Mouse (Mus musculus) E14TG2a.4 (cell line): ENCODE measurements around the gene Lrrfip2.

Experiments used
- H3K27me3 ChIP-seq: 2 replicates; pipeline ENCODE4 v1.6.1; 2014; ENCODE audit warnings: low read length, control low read depth; ENCODE audit not compliant: insufficient read depth
- H3K36me3 ChIP-seq: 2 replicates; pipeline ENCODE4 v1.6.1; 2014; ENCODE audit warnings: low read length, control low read depth; ENCODE audit not compliant: insufficient read depth
- H3K4me1 ChIP-seq: replicated peaks from 2 replicates; pipeline ENCODE4 v1.6.1; 2014; ENCODE audit warnings: low read depth, low read length, control low read depth
- H3K4me3 ChIP-seq: replicated peaks from 2 replicates; pipeline ENCODE4 v1.5.1; 2014; ENCODE audit warnings: mild to moderate bottlenecking, low read length
- H3K9me3 ChIP-seq: 2 replicates; pipeline ENCODE4 v1.6.1; 2014; ENCODE audit warnings: low read length, control low read depth
- CTCF ChIP-seq: conservative IDR thresholded peaks from 2 replicates; pipeline ENCODE4 v1.5.1; 2014; ENCODE audit warnings: low read length
- NANOG ChIP-seq: IDR thresholded peaks from 2 replicates; pipeline ENCODE4 v1.6.1; 2014; ENCODE audit warnings: borderline replicate concordance, low read length, mixed read lengths
- POU5F1 ChIP-seq: IDR thresholded peaks from 2 replicates; pipeline ENCODE4 v1.6.1; 2014; ENCODE audit warnings: low read length, borderline replicate concordance

Gene Lrrfip2

DNA sequence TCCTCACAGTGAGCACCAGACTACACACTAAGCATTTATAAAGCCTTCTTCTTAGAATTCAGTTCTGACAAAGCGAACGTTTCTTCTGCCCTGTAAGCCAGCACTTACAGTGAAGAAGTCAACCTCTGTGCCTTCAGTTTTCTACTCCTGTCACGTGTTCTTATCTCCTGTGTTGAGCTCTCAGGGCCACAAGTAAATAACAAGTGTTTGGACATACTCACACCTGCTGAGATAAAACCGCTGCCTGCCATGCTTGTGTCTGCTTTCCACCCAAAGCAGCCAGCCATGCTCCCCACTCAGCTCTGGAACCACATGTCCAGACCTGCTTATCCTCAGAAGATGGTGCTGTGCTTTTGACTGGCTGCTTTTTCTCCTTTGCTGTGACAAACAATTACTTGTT lies 49.2 kb downstream of the Lrrfip2 start:
- Histone ChIP-seq H3K9me3 (no peaks in the 10 kb centered on the region), H3K4me1 (peaks cover 12% of the 10 kb centered on the region), H3K27me3 (no peaks in the 10 kb centered on the region), H3K4me3 (no peak overlapping the region), H3K36me3 (peaks cover 4% of the 10 kb centered on the region)
- TF ChIP-seq POU5F1 = no peak
- TF ChIP-seq CTCF = no peak
- TF ChIP-seq NANOG = no peak

DNA sequence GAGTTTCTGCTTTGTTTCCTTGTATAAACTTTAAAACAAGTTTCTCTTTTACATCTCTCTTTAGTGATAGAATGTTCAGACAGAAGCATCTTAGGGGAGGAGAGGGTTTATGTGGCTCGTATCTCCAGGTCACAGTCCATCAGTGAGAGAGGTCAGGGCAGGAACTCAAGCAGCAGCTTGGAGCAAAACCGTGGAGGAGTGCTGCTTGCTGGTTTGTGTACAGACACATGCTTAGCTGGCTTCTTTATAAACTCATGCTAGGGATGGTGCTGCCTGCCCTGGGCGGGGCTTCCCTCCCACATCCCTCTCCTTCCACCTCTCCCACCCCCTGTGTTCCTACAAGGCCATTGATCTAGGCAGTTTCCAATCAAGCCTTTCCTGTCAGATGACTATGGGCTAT lies 53.0 kb downstream of the Lrrfip2 start:
- Histone ChIP-seq H3K4me1 (peaks cover 12% of the 10 kb centered on the region), H3K9me3 (no peaks in the 10 kb centered on the region), H3K4me3 (no peak overlapping the region), H3K27me3 (no peaks in the 10 kb centered on the region), H3K36me3 (no peaks in the 10 kb centered on the region)
- no peak for TF ChIP-seq CTCF
- no peak for TF ChIP-seq POU5F1
- TF ChIP-seq NANOG = no peak

DNA sequence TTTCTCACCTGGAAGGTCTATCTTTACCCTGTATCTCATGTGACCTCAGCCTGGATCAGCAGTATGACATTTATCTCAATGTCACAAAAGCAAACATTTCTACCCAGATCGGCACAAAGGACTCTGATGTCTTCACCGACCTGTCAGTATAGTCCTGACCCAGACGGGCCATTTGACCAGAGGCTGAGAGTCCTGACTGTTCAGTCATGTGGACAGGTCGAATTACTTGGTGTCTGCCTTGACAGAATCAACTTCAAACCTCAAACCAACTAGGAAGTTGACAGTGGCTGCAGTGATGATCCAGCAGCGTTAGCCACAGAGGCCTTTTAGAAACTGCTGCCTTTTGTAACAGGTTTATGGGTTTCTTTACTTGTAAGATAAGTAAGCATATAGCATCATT lies 56.7 kb downstream of the Lrrfip2 start:
- 0 out of 2 replicates have a peak, but pooled peaks cover 3% of the 10 kb centered on the region for H3K4me1 ChIP-seq
- H3K4me3 ChIP-seq = no peak overlapping the region
- no peaks in the 10 kb centered on the region for H3K27me3 ChIP-seq
- H3K9me3 ChIP-seq = peaks cover 10% of the 10 kb centered on the region
- TF ChIP-seq NANOG = no peak
- TF ChIP-seq POU5F1 = no peak
- TF ChIP-seq CTCF = no peak
- no peaks in the 10 kb centered on the region for H3K36me3 ChIP-seq

- no peaks in the 10 kb centered on the region for H3K27me3 ChIP-seq
- H3K36me3 ChIP-seq = no peaks in the 10 kb centered on the region
- no peaks in the 10 kb centered on the region for H3K4me1 ChIP-seq
- TF ChIP-seq NANOG = no peak
- TF ChIP-seq POU5F1 = no peak
- TF ChIP-seq CTCF = no peak
- no peak overlapping the region for H3K4me3 ChIP-seq
- peaks cover 10% of the 10 kb centered on the region for H3K9me3 ChIP-seq
Measured at GRCm38 (mm10) chr9:111178971-111179370, 61.6 kb downstream of the Lrrfip2 start.

- no peaks in the 10 kb centered on the region for H3K27me3 ChIP-seq
- H3K4me1 ChIP-seq = no peaks in the 10 kb centered on the region
- TF ChIP-seq CTCF (no peak), NANOG (no peak), POU5F1 (no peak)
- H3K9me3 ChIP-seq = no peaks in the 10 kb centered on the region
- H3K4me3 ChIP-seq = no peak overlapping the region
- no peaks in the 10 kb centered on the region for H3K36me3 ChIP-seq
Measured at GRCm38 (mm10) chr9:111182176-111182575, 64.8 kb downstream of the Lrrfip2 start.

DNA sequence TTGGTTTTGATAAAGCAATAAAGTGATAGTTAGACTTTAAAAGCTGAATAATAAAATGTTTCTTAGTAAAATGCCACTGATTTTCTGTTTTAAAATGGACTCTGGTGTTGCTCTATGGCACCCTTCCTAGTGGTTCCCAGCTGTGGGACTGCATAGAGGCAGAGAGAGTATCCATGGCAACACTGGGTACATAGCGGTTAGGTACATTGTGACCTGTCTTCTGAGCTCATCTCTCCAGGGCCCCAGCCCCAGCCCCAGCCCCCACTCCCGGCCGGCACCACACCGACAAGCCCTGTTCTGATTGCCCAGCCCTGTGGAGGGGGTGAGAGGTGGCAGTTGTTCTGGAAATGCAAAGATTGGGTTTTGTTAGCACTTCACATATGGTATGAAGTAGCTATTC lies 67.5 kb downstream of the Lrrfip2 start:
- TF ChIP-seq POU5F1 (no peak), NANOG (no peak), CTCF (no peak)
- no peaks in the 10 kb centered on the region for H3K27me3 ChIP-seq
- no peaks in the 10 kb centered on the region for H3K9me3 ChIP-seq
- peaks cover 13% of the 10 kb centered on the region; the same call in 1 of the 2 replicates for H3K36me3 ChIP-seq
- no peaks in the 10 kb centered on the region for H3K4me1 ChIP-seq
- no peak overlapping the region for H3K4me3 ChIP-seq

GRCm38 (mm10) chr9:111186861-111187260 lies 69.5 kb downstream of the Lrrfip2 start:
- H3K4me3 ChIP-seq = no peak overlapping the region
- H3K36me3 ChIP-seq = peaks cover 21% of the 10 kb centered on the region; the same call in 1 of the 2 replicates
- no peaks in the 10 kb centered on the region for H3K27me3 ChIP-seq
- no peaks in the 10 kb centered on the region for H3K9me3 ChIP-seq
- H3K4me1 ChIP-seq = no peaks in the 10 kb centered on the region
- TF ChIP-seq NANOG (no peak), POU5F1 (no peak)

- Histone ChIP-seq H3K27me3 (no peaks in the 10 kb centered on the region), H3K4me1 (no peaks in the 10 kb centered on the region), H3K9me3 (no peaks in the 10 kb centered on the region), H3K4me3 (no peak overlapping the region), H3K36me3 (peaks cover 21% of the 10 kb centered on the region; the same call in 1 of the 2 replicates)
- no peak for TF ChIP-seq NANOG
- no peak for TF ChIP-seq POU5F1
- TF ChIP-seq CTCF = no peak
Measured at GRCm38 (mm10) chr9:111188731-111189130, 71.3 kb downstream of the Lrrfip2 start.

DNA sequence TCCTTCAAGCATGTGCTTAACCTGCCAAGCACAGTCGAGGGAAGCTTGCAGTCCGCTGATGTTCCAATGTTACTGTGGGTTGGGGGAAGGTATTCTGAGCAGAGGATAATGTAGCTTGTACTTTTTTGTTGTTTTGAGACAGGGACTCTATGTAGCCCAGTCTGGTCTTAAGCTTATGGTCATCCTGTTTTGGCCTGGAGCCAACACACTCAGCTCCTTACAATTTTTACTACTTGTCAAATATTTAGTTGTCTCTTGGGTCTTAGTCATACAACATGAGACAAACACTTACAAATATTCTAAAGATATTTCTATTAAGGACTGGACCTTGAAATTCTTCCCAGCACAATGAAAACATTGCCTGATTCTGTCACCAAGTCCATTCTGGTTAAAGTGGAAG lies 75.8 kb downstream of the Lrrfip2 start:
- peaks cover 25% of the 10 kb centered on the region; the same call in 1 of the 2 replicates for H3K36me3 ChIP-seq
- no peaks in the 10 kb centered on the region for H3K27me3 ChIP-seq
- H3K4me1 ChIP-seq = no peaks in the 10 kb centered on the region
- H3K9me3 ChIP-seq = no peaks in the 10 kb centered on the region
- no peak overlapping the region for H3K4me3 ChIP-seq
- TF ChIP-seq NANOG (no peak), POU5F1 (no peak), CTCF (no peak)

- no peak for TF ChIP-seq POU5F1
- no peak for TF ChIP-seq CTCF
- Histone ChIP-seq H3K36me3 (0 out of 2 replicates have a peak, but pooled peaks cover 7% of the 10 kb centered on the region), H3K9me3 (no peaks in the 10 kb centered on the region), H3K4me1 (no peaks in the 10 kb centered on the region), H3K27me3 (no peaks in the 10 kb centered on the region), H3K4me3 (no peak overlapping the region)
Measured at GRCm38 (mm10) chr9:111197116-111197515, 79.7 kb downstream of the Lrrfip2 start.
